Mouse (Mus musculus) olfactory bulb, adult 2 months (tissue): ENCODE results near the gene Bloc1s1. TPM values are rescaled to one million over a fixed set of nuclear protein-coding genes. Genes with fewer than 3 reads are reported as not detected.

ENCODE experiments used
- H3K27ac ChIP-seq: fragments of 200-500 bp; 2 replicates; pipeline ENCODE4 v1.5.1; 2012; ENCODE audit warnings: low read depth, low read length; ENCODE audit not compliant: insufficient read depth
- H3K4me1 ChIP-seq: fragments of 200-500 bp; 2 replicates; pipeline ENCODE4 v1.6.1; 2012; ENCODE audit warnings: low read length; ENCODE audit not compliant: control insufficient read depth, insufficient read depth
- H3K4me3 ChIP-seq: fragments of 200-500 bp; 2 replicates; pipeline ENCODE4 v1.5.1; 2012; ENCODE audit warnings: mild to moderate bottlenecking, low read depth, low read length, moderate library complexity; ENCODE audit not compliant: insufficient read depth
- CTCF ChIP-seq: fragments of 200-500 bp; IDR thresholded peaks from 2 replicates; pipeline ENCODE4 v1.5.1; 2012; ENCODE audit warnings: low read depth, mild to moderate bottlenecking, low read length, moderate library complexity; ENCODE audit not compliant: insufficient read depth
- POLR2A ChIP-seq: fragments of 200-500 bp; IDR thresholded peaks from 2 replicates; pipeline ENCODE4 v1.6.1; 2012; ENCODE audit warnings: mild to moderate bottlenecking, low read depth, low read length, moderate library complexity; ENCODE audit not compliant: insufficient read depth
- WGBS: fragments of 180-500 bp; shearing (Covaris S2); methylation state at CpG from one replicate; pipeline ENCODE4 v1.1.7; 2018; 5-methylcytosine and 5-hydroxymethylcytosine counted together
- polyA plus RNA-seq: library from polyadenylated mRNA; stranded (reverse); fragments of >200 nt; gene quantifications from 2 replicates; pipeline ENCODE4 v1.2.4, GENCODE M21; 2012; ENCODE audit warnings: low replicate concordance; ENCODE audit not compliant: missing spikeins, insufficient read depth, insufficient read length

The Bloc1s1 gene
- polyA plus RNA-seq, 1 experiment, result not detected

DNA sequence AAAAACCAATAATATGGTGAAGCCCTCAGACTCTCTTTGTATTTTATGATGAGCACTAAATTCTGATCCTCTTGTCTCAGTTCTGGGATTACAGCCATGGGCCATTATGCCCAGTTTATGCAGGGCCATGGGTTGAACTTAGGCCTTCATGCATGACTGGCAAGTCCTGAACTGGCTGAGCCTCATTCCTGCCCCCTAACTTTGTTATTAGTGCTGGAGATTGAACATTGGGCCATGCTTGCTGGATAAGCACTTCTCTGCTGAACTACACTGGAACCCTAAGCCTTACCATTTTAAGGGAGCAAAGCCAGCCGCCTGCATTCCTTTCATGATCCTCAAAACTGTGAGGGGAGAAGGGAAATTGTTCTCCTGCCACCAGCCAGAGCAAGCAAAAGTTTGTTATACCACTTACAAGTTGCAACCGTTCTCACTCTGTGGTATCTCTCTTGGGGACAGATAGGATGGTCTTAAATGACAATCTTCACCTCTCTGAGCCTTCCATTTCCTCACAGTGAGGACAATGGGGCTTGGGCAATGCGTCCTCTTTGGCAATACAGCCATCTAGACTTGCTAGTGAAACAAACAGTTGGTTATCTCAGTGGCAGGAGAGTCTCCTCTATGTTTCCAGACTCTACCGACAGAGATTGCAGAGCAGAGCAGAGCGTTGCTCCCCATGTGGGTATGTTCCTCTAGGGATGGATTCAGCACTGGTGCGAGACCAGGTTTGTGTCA lies 23.9 kb downstream of the Bloc1s1 start:
- peaks cover 7% of the 10 kb centered on the region for H3K4me1 ChIP-seq
- H3K27ac ChIP-seq, result no peak overlapping the region
- no peak overlapping the region for H3K4me3 ChIP-seq
- 89% methylated on average over 6 of the region's 6 CpGs for WGBS
- no peak for TF ChIP-seq POLR2A
- no peak for TF ChIP-seq CTCF

DNA sequence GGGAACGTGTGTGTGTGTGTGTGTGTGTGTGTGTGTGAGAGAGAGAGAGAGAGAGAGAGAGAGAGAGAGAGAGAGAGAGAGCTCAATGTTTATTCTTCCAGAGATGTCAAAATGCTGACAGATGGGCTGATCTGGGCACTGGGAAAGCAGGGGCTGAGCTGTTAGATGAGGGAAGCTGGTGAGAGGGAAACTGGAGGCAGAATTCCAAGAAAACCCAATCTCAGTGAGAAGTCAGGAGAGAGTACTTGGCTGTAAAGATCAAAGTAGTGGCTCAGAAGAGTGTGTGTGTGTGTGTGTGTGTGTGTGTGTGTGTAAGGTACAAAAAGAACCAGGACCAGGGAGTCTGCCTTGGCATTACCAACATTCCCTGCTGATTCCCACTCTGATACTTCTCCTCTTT lies 26.3 kb downstream of the Bloc1s1 start:
- TF ChIP-seq POLR2A (no peak), CTCF (no peak)
- H3K4me1 ChIP-seq, result peaks cover 7% of the 10 kb centered on the region
- H3K27ac ChIP-seq, result no peak overlapping the region
- H3K4me3 ChIP-seq, result no peak overlapping the region
- 7% methylated on average over 1 of the region's 1 CpGs for WGBS

DNA sequence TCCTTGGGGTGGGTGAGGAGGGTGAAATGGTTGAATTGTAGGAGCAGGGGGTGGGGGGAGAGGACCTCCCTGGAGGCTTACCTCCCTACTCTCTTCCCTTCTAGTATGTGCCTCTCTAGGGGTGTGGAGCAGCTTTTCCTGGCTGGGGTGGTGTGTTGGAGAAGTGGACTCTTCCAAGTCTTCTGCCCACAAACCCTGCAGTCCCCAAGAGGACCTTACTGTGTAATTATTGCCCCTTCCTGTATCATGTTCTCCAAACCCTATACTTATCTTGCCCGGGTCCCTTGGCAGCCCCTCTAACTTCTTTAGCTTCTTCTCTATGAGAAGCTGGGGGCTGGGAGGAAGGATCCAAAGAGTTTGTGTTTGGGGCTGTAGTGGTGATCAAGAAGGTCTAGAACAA lies 27.0 kb downstream of the Bloc1s1 start:
- 0% methylated on average over 1 of the region's 1 CpGs for WGBS
- Histone ChIP-seq H3K4me3 (no peak overlapping the region), H3K4me1 (peaks cover 9% of the 10 kb centered on the region), H3K27ac (no peak overlapping the region)
- TF ChIP-seq CTCF, result no peak
- TF ChIP-seq POLR2A, result no peak

DNA sequence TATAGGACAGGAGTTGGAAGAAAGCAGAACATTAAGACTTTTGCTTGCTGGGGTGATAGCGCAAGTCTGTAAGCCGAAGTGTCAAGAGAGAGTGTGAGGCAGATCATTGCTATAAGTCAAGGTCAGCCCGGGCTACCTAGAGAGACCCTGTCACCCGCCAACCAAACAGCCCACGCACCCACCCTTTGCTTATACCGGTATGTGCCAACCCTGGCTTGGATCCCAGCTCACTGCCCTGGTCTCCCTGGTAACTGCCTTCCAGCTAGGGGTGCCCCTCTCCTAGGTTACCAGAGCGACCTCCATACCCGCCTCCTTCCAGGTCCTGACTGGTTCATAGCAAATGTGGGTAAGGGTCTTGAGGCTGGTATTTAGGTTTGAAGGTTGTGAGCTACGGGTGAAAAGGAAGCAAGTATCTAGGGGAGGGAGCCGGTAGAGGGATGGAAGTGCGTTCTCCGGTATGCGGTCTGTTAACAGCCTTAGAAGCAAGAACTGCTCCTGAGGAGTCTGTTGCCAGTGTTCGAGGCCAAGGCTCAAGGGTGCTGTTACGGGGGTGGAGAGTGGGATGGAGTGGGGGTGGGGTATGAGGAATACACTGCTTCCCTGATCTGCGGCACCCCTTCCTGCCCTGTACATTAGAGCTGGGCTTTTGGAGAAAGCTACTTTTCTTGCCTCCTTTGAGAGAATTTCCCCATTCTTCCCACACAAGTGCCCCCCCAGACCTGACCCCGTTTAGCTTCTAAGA lies 27.7 kb downstream of the Bloc1s1 start:
- Histone ChIP-seq H3K4me1 (peaks cover 10% of the 10 kb centered on the region), H3K27ac (no peak overlapping the region), H3K4me3 (peak overlapping the region; percentile 15; the same call in 1 of the 2 replicates)
- WGBS, result 6% methylated on average over 17 of the region's 17 CpGs
- no peak for TF ChIP-seq POLR2A
- no peak for TF ChIP-seq CTCF

DNA sequence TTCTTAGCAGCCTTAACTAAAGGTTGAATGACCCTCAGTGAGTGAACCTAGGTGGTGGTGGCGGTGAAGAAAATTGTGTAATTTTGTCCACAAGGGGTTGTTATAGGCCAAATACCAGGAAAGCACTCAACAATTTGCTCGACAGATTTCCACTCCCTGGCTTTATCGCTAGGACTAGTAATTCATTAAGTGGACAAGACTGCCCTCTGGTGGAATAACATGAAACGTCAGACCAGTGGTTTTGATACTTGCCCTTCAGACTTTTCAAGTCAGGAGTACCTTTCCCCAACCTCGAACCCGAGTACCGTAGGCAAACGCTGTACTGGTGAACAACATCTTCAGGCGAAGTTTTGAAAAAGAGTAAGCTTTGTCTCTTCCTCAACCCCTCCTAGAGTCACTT lies 28.4 kb downstream of the Bloc1s1 start:
- H3K4me1 ChIP-seq, result peaks cover 15% of the 10 kb centered on the region
- H3K4me3 ChIP-seq, result no peak overlapping the region
- TF ChIP-seq POLR2A (no peak), CTCF (no peak)
- WGBS, result under 1% methylated on average over 9 of the region's 9 CpGs
- no peak overlapping the region for H3K27ac ChIP-seq

DNA sequence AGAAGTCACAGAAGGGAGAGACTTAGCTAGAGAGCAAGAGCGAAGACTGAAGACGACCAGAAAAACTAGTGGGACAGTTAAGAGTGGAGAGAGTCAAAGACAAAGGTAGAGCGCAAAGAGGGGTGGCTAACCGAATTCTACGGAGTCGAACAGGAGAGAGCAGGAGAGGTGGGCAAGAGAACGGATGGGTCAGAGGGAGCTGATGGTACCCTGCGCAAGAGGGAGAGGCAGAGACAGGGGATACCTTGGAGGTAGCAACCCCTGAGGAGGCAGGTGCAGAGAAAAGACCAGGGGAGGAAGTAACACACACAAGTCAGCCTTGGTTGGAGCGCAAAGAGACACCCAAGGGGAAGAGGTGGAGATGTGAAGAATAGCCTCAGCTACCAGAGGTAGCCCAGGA lies 31.6 kb downstream of the Bloc1s1 start:
- TF ChIP-seq POLR2A, result no peak
- no peak for TF ChIP-seq CTCF
- Histone ChIP-seq H3K4me1 (peaks cover 24% of the 10 kb centered on the region), H3K27ac (no peak overlapping the region), H3K4me3 (peak overlapping the region; percentile 63)
- WGBS, result 7% methylated on average over 9 of the region's 9 CpGs

DNA sequence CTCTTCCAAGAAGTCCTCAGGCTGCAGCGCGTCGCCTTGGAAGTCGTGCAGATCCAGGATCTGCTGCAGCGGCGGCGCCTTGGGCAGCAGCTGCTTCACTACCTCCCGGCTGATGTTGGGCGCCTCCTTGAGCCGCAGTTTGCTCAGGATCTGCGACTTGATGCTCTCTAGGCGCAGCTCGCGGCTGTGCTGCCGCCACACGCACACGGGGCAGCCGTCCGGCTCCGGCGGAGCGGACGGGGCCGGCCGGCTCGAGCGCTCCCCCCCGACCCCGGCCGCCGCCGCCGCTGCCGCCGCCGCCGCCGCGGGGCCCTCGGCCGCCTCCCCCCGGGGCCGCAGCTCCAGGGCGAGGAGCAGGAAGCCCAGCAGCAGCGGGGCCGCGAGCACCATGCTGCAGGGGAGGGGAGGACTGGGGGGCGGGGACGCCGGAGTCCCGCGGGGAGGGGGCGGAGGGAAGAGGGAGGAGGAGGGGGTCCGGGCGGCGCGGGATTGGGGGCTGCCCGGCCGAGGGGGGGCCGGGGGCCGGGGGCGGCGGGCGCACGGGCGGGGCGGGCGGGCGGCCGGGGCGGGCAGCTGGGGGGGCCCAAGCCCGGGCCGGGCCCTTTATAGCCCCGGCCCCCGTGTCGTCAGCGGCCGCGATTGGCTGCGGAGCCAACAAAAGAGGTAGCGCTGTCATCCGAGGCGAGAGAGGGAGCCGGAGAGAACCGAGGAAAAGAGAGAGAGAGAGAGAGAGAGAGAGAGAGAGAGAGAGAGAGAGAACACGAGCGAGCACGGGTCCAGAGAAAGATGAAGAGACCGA lies 32.3 kb downstream of the Bloc1s1 start, which contains the start of gene Gdf11:
TSS of gene Gdf11 (minus strand) at position 423 of the 799 bp plus-strand sequence.
- H3K4me1 ChIP-seq, result peaks cover 24% of the 10 kb centered on the region
- WGBS, result under 1% methylated on average over 50 of the region's 89 CpGs
- TF ChIP-seq POLR2A, result peak; percentile 53
- TF ChIP-seq CTCF, result no peak
- H3K27ac ChIP-seq, result peak within 1 kb of the TSS; percentile 19; the same call in 1 of the 2 replicates
- peak within 1 kb of the TSS; percentile 86 for H3K4me3 ChIP-seq

DNA sequence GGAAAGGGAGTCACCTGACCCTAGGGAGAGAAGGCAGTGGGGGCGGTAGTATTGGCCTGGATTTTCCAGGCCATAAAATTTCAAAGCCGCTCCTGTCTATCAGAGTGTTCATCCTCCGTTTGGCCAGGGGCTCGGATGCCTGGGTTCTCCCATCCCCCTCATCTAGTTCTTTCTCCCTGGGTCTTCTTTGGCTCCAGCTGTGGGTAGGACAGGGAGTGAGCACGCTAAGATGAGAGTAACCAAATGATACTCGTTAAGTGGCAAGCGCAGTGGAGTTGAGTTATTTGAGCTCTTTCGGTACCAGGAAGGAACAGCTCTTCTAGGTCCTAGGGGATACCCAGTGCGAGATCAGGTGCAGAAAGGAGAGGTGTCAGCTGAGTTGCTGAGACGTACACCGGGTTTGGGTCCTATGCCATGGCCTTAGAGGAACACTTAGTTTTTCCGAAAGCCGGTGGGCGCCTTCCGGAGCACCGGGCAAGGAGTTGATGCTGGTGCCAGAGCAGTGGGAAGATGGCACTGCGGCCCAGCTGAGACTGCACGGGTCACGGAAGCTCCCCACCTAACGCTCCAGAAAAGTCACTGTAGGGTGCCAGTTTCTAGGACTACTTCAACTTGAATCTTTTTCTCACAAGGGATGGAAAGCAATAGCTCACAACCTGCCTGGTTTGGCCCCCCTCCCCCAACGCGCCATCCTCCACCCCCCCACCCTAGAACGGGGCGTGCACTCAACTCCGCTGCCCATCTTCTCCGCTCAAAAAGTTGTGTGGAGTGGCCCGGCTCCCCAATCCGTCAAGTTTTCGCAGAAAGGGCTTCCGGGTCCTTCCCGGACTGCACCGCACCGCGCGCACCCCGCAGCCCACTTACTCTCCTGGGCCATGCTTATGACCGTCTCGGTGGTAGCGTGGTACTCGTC lies 33.2 kb downstream of the Bloc1s1 start:
- peak overlapping the region; percentile 86 for H3K4me3 ChIP-seq
- peaks cover 17% of the 10 kb centered on the region for H3K4me1 ChIP-seq
- under 1% methylated on average over 40 of the region's 40 CpGs for WGBS
- TF ChIP-seq POLR2A (no peak), CTCF (no peak)
- H3K27ac ChIP-seq, result peak overlapping the region; percentile 19; the same call in 1 of the 2 replicates
